Mouse (Mus musculus): ENCODE data around the gene Sigmar1.
"Not testable (repeated sequence)": the region's sequence is repeated elsewhere in the genome, so short reads cannot be mapped to it uniquely, and the experiment has no call there.

The Sigmar1 gene

GRCm38 (mm10) chr4:41755338-41756305 is at the start of gene Sigmar1:
Gene Sigmar1, minus strand, starts transcription at chr4:41756157.
- peak; percentile 89 for DNase-seq

DNA sequence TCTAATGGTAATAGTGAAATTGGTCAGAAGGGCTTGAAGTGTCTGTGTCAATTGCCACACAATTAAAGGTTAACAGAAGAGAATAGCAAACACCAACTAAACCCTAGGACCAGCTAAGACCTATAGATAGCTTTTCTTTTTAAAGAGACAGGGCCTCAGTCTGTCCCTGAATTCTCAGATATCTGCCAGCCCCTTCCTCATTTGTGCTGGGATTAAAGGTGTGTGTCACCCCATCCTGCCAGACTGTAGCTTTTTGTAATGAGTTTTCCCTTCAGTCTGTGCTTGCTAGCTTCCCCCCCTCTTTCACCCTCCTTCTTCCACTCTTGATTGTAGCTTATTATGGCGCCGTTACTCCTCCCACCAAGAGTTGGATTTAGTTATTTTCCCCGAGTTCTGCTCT is 27.2 kb upstream of the Sigmar1 start:
- DNase-seq, result not testable (repeated sequence)

DNA sequence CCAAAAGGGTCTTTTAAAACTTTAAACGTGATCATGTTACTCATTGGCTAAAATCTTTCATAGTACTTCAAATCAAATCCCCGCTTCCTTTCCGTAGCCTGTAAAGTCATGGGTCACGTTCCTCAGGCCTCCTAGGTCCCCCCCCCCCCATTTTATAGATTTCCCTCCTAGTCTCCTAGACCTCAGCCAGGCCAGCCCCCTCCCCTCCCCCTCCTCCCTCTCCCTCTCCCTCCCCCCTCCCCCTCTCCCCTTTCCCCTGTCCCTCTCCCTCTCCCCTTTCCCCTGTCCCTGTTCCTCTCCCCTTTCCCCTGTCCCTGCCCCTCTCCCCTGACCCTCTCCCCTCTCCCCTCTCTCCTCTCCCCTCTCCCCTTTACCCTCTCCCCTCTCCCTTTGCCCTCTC is 26.8 kb upstream of the Sigmar1 start:
- DNase-seq, result not testable (repeated sequence)

- DNase-seq, result peak; percentile 32
Measured at GRCm38 (mm10) chr4:41781748-41782485, 26.0 kb upstream of the Sigmar1 start.

DNA sequence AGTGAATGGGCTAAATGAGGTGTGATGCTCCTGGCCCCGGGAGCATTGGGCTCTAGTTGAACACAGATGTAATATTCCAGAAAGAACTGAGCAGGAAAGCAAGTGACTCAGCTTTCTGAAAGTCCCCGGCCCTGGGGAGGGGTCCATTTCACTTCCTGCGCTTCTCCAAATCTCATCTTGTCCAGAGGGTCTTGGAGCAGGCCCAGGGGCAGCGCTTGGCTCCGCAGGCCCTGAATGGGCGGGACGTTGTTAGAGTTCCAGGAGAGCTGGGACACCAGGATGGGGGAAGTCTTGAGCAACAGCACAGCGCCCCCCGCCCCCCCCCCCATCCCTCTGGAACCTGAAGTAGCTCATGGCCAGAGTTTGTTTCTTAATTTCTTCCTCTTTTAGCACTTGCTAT is 25.3 kb upstream of the Sigmar1 start:
- DNase-seq, result not testable (repeated sequence)

- DNase-seq, result peak; percentile 42
Measured at GRCm38 (mm10) chr4:41775840-41776239, 19.9 kb upstream of the Sigmar1 start.

DNA sequence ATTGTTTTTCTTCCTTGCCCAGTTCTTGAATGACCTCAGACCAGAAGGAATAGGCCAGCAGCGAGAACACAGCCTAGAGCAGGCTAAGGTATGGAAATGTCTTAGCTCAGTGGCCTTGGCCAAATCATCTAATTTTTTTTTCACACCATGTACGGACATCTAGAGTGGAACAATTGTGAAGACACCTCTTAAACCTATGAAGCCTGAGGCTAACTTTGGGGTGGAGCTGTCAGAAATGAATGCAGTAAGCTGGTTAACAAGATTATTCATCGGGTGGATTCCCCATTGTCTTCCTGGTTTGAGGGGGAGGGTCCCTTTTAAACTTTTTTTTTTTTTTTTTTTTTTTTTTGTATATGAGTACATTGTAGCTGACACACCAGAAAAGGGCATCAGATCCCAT is 18.5 kb upstream of the Sigmar1 start:
- DNase-seq, result not testable (repeated sequence)

GRCm38 (mm10) chr4:41774002-41774401 is 18.0 kb upstream of the Sigmar1 start, which contains the start of gene Ccl27a:
Gene Ccl27a, minus strand, starts transcription at chr4:41774247.
- DNase-seq, result peak; percentile 90

GRCm38 (mm10) chr4:41773502-41773901 is 17.5 kb upstream of the Sigmar1 start:
- peak; percentile 80 for DNase-seq

DNA sequence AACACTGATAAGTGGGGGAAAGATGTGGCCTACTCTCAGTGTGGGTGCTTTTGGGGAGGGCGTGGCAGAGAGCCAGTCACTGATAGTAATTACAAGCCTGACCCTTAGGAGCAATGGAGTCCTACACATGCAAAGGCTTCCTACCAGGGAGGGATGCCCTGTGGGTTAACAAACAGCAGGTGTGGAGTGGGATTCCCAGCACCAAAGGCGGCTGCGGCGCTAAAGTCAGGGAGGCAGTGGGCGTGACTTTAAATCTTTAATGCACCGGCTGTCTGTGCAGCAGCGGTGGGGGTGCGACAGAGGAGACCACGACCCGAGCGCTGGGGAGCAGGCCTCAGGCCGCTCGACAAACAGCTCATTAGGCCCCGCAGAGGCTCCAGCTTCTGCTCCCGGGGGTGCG is 17.0 kb upstream of the Sigmar1 start:
- DNase-seq, result peak; percentile 66

GRCm38 (mm10) chr4:41767301-41767700 is 11.3 kb upstream of the Sigmar1 start:
- peak; percentile 23 for DNase-seq

DNA sequence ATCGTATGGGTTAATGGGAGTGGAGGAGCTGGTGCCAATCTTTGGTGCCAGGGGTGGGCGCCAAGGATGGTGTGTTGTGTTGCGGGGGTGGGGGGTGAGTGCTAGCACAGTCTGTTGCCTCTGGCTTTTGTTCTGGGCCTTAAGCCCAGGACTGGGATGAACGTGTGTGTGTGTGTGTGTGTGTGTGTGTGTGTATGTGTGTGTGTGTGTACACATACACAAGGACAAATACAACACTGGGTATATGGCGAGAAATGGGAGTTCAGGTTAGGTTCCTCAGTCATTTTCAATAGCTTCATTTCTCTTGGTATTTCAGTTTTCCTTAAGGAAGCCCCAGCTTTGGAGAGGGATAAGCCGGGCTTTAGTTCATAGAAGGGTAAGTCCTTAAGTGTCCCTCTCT is 7.2 kb upstream of the Sigmar1 start:
- not testable (repeated sequence) for DNase-seq

DNA sequence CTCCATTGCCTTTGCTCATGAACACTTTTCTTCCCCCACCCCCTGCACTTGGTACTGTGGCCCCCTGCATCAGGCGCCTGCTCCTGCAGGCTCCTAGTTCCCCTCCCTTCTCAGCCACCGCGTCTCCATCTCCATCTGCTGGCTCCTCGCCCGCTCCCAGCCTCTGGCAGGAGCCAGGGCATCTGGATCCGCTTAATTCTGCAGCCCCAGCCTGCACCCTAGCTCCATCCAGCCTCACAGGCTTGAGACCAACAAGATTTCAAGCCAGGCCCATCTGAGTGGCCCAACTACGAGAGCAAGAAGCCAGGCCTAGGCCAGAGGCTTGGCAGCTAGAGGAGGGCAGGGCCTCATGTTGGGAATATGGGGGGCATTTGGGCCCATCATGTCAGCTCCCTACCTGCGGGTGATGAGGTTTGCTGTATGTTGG is 6.7 kb upstream of the Sigmar1 start:
- peak; percentile 68 for DNase-seq

- peak; percentile 56 for DNase-seq
Measured at GRCm38 (mm10) chr4:41762099-41762687, 6.2 kb upstream of the Sigmar1 start.

DNA sequence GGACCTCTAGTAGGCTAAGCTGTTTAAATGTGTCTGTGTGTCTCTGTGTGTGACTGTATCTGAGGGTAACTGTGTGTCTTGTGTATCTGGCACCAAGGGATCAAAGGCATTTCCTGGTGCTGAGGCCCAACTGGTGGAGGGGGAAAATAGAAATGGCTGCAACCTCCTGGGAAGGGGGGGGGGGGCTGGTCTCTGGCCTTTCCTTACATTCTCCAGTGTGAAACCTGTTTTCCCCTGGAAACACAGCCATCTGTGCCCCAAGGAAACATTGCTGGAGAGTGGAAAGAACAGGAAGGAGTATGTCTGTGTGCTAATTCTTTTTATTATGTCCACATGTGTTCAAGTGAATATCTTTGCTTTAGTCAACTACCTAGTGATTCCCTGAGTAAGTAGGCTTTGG is 5.7 kb upstream of the Sigmar1 start:
- no peak for DNase-seq

DNA sequence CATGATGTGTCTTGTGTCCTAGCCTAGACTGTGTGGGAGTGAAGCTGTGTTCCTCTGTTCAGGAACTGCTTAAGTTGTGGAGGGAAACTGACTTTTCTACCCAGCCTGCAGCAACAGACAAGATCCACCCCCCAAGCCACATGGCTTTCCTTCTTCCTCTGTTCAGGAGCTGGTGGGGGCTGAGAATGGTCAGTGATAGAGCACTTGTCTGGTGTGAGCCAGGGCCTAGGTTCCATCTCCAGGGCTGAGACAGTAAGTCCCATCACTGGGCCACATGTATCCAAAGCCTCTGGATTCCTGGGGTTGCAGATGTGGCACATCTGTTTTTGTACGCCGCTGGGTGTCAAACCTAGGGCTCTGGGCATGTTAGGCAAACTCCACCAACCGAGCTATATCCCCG is 5.0 kb upstream of the Sigmar1 start:
- no peak for DNase-seq

- peak; percentile 94 for DNase-seq
Measured at GRCm38 (mm10) chr4:41760288-41760721, 4.3 kb upstream of the Sigmar1 start.

- DNase-seq, result no peak
Measured at GRCm38 (mm10) chr4:41759656-41760287, 3.8 kb upstream of the Sigmar1 start.

- no peak for DNase-seq
Measured at GRCm38 (mm10) chr4:41759206-41759605, 3.2 kb upstream of the Sigmar1 start.

- DNase-seq, result no peak
Measured at GRCm38 (mm10) chr4:41758701-41759100, 2.7 kb upstream of the Sigmar1 start.

- no peak for DNase-seq
Measured at GRCm38 (mm10) chr4:41758021-41758420, 2.1 kb upstream of the Sigmar1 start.

DNA sequence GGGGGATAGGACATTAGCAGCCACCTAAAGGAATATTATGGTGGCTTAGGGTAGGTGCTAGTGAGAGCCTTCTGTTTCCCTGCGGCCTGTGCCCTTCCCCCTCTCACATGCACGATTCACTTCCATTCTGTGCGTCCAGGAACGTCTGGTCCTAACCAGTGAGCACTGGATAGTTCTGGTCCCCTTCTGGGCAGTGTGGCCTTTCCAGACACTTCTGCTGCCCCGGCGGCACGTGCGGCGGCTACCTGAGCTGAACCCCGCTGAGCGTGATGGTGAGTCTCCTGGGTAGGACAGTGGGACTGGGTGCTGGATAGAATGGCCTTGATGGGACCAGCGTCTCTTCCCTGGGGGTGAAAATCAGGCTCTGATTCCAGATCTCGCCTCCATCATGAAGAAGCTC is 1.4 kb upstream of the Sigmar1 start:
- no peak for DNase-seq

GRCm38 (mm10) chr4:41756440-41756839 is 483 bp upstream of the Sigmar1 start:
- DNase-seq, result peak; percentile 58
